Mouse (Mus musculus) embryonic facial prominence, embryonic 11.5 days (tissue): ENCODE data around the gene Epha8. TPM values are rescaled to one million over a fixed set of nuclear protein-coding genes. Genes with fewer than 3 reads are reported as not detected.

ENCODE experiments used
- ATAC-seq: fragments of 200-750 bp; cut with Nextera tagmentation; replicated peaks from 2 replicates; pipeline ENCODE4 v1.8.0; 2017; ENCODE audit warnings: low read depth; ENCODE audit not compliant: insufficient number of reproducible peaks, low FRiP score, low TSS enrichment
- DNase-seq: peaks from one replicate; pipeline ENCODE4 v3.0.0-alpha.2; 2015; ENCODE audit warnings: low spot score
- H3K27ac ChIP-seq: fragments of 300-500 bp; sonication (generic); replicated peaks from 2 replicates; pipeline ENCODE4 v1.5.1; 2014; ENCODE audit warnings: mild to moderate bottlenecking, low read depth, low read length, control low read depth
- H3K27me3 ChIP-seq: fragments of 300-500 bp; sonication (generic); 2 replicates; pipeline ENCODE4 v1.6.1; 2014; ENCODE audit warnings: mild to moderate bottlenecking, low read length, moderate library complexity, mixed read lengths; ENCODE audit not compliant: control insufficient read depth, insufficient read depth
- H3K36me3 ChIP-seq: fragments of 300-500 bp; sonication (generic); replicated peaks from 2 replicates; pipeline ENCODE4 v1.6.1; 2014; ENCODE audit warnings: low read depth, mild to moderate bottlenecking, low read length, moderate library complexity, mixed read lengths; ENCODE audit not compliant: control insufficient read depth, insufficient read depth
- H3K4me1 ChIP-seq: fragments of 300-500 bp; sonication (generic); 2 replicates; pipeline ENCODE4 v1.6.1; 2014; ENCODE audit warnings: low read length, mixed read lengths; ENCODE audit not compliant: control insufficient read depth, insufficient read depth
- H3K4me2 ChIP-seq: fragments of 300-500 bp; sonication (generic); 2 replicates; pipeline ENCODE4 v1.6.1; 2014; ENCODE audit warnings: low read depth, mild to moderate bottlenecking, control low read depth, low read length, moderate library complexity
- H3K4me3 ChIP-seq: fragments of 300-500 bp; sonication (generic); 2 replicates; pipeline ENCODE4 v1.5.1; 2014; ENCODE audit warnings: low read depth, low read length, control low read depth
- H3K9ac ChIP-seq: fragments of 300-500 bp; sonication (generic); replicated peaks from 2 replicates; pipeline ENCODE4 v1.6.1; 2014; ENCODE audit warnings: mild to moderate bottlenecking, control low read depth, low read length
- H3K9me3 ChIP-seq: fragments of 300-500 bp; sonication (generic); replicated peaks from 2 replicates; pipeline ENCODE4 v1.6.1; 2016; ENCODE audit warnings: mild to moderate bottlenecking, low read length, inconsistent platforms, mixed read lengths; ENCODE audit not compliant: control insufficient read depth
- WGBS: fragments of 180-500 bp; shearing (Covaris S2); extraction: QIAGEN DNeasy Blood & Tissue Kit; methylation state at CpG from one replicate; pipeline ENCODE4 v1.1.7; 2014; 5-methylcytosine and 5-hydroxymethylcytosine counted together
- polyA plus RNA-seq: library from polyadenylated mRNA; unstranded; fragments of >200 nt; fragmentation: Nextera tagmentation; extraction: Ambion mirVana; gene quantifications from 2 replicates; pipeline ENCODE4 v1.2.1, GENCODE M21; 2014

Gene Epha8
- polyA plus RNA-seq, 1 experiment from 2014 or later, result 0.65 TPM

GRCm38 (mm10) chr4:136966493-136967390, 10.1 kb upstream of the Epha8 start:
- Histone ChIP-seq H3K27me3 (peaks cover 4% of the 10 kb centered on the region; the same call in 1 of the 2 replicates), H3K4me2 (no peak overlapping the region), H3K4me1 (no peaks in the 10 kb centered on the region; the same call in 1 of the 2 replicates), H3K4me3 (no peak overlapping the region), H3K36me3 (no peaks in the 10 kb centered on the region), H3K9me3 (no peaks in the 10 kb centered on the region), H3K9ac (no peak overlapping the region), H3K27ac (no peak overlapping the region)
- 45% methylated on average over 16 of the region's 16 CpGs for WGBS
- no peak for DNase-seq
- no peak for ATAC-seq

- no peak overlapping the region for H3K4me3 ChIP-seq
- H3K4me2 ChIP-seq, result no peak overlapping the region
- no peak overlapping the region for H3K9ac ChIP-seq
- H3K36me3 ChIP-seq, result no peaks in the 10 kb centered on the region
- H3K9me3 ChIP-seq, result no peaks in the 10 kb centered on the region
- WGBS, result 15% methylated on average over 15 of the region's 15 CpGs
- H3K27ac ChIP-seq, result no peak overlapping the region
- peak; percentile 8; the same call in 1 of the 2 replicates for ATAC-seq
- DNase-seq, result peak; percentile 58
- H3K27me3 ChIP-seq, result peaks cover 4% of the 10 kb centered on the region; the same call in 1 of the 2 replicates
- no peaks in the 10 kb centered on the region; the same call in 1 of the 2 replicates for H3K4me1 ChIP-seq
Measured at GRCm38 (mm10) chr4:136964990-136965421, 8.4 kb upstream of the Epha8 start.

- Histone ChIP-seq H3K9me3 (no peaks in the 10 kb centered on the region), H3K4me2 (no peak overlapping the region), H3K4me1 (no peaks in the 10 kb centered on the region), H3K4me3 (no peak overlapping the region), H3K27ac (no peak overlapping the region), H3K36me3 (no peaks in the 10 kb centered on the region), H3K27me3 (peaks cover 20% of the 10 kb centered on the region), H3K9ac (no peak overlapping the region)
- 65% methylated on average over 4 of the region's 4 CpGs for WGBS
- no peak for DNase-seq
- ATAC-seq, result no peak
Measured at GRCm38 (mm10) chr4:136962447-136962846, 5.8 kb upstream of the Epha8 start.

- Histone ChIP-seq H3K4me3 (no peak overlapping the region), H3K9me3 (no peaks in the 10 kb centered on the region), H3K27me3 (peaks cover 22% of the 10 kb centered on the region), H3K27ac (no peak overlapping the region), H3K4me2 (no peak overlapping the region), H3K36me3 (no peaks in the 10 kb centered on the region), H3K9ac (no peak overlapping the region), H3K4me1 (no peaks in the 10 kb centered on the region)
- DNase-seq, result peak; percentile 61
- WGBS, result 34% methylated on average over 4 of the region's 4 CpGs
- no peak for ATAC-seq
Measured at GRCm38 (mm10) chr4:136961642-136962285, 5.1 kb upstream of the Epha8 start.

GRCm38 (mm10) chr4:136960581-136960980, 4.0 kb upstream of the Epha8 start:
- no peak overlapping the region for H3K9ac ChIP-seq
- peaks cover 34% of the 10 kb centered on the region for H3K27me3 ChIP-seq
- H3K4me1 ChIP-seq, result no peaks in the 10 kb centered on the region
- 68% methylated on average over 9 of the region's 9 CpGs for WGBS
- H3K4me3 ChIP-seq, result no peak overlapping the region
- H3K4me2 ChIP-seq, result no peak overlapping the region
- no peak for DNase-seq
- no peak overlapping the region for H3K27ac ChIP-seq
- no peaks in the 10 kb centered on the region for H3K9me3 ChIP-seq
- H3K36me3 ChIP-seq, result no peaks in the 10 kb centered on the region
- ATAC-seq, result no peak

GRCm38 (mm10) chr4:136960068-136960467, 3.5 kb upstream of the Epha8 start:
- no peak overlapping the region for H3K9ac ChIP-seq
- no peak overlapping the region for H3K4me2 ChIP-seq
- no peak overlapping the region for H3K4me3 ChIP-seq
- no peaks in the 10 kb centered on the region for H3K4me1 ChIP-seq
- ATAC-seq, result no peak
- DNase-seq, result no peak
- no peaks in the 10 kb centered on the region for H3K36me3 ChIP-seq
- 48% methylated on average over 3 of the region's 3 CpGs for WGBS
- H3K9me3 ChIP-seq, result no peaks in the 10 kb centered on the region
- H3K27me3 ChIP-seq, result peaks cover 36% of the 10 kb centered on the region
- H3K27ac ChIP-seq, result no peak overlapping the region

- Histone ChIP-seq H3K4me3 (no peak overlapping the region), H3K27me3 (peaks cover 45% of the 10 kb centered on the region), H3K36me3 (no peaks in the 10 kb centered on the region), H3K27ac (no peak overlapping the region), H3K4me1 (no peaks in the 10 kb centered on the region), H3K4me2 (no peak overlapping the region), H3K9ac (no peak overlapping the region), H3K9me3 (no peaks in the 10 kb centered on the region)
- DNase-seq (no peak), ATAC-seq (no peak)
- WGBS, result 64% methylated on average over 6 of the region's 6 CpGs
Measured at GRCm38 (mm10) chr4:136954562-136954961, 2.1 kb downstream of the Epha8 start.
